Mouse (Mus musculus) gastrocnemius, postnatal 14 days (tissue): ENCODE measurements around the gene Samd4b. TPM values are rescaled to one million over a fixed set of nuclear protein-coding genes. Genes with fewer than 3 reads are reported as not detected.

Source experiments
- DNase-seq: peaks from one replicate; pipeline ENCODE4 v3.0.0; 2021; ENCODE audit warnings: mixed read lengths
- intact Hi-C: fragments of 180-260 bp; cut with DNase I; formaldehyde crosslinking; loops from one replicate; pipeline ENCODE4 v1.15.1; 2025; ENCODE audit warnings: low total_unique reads
- total RNA-seq, 2 experiments: library from RNA; stranded (reverse); gene quantifications; 2 replicates each; pipeline ENCODE4 v1.2.3; 2021

Gene Samd4b
- total RNA-seq, 2 experiments from 2014 or later: 15.7 to 18.5 TPM

GRCm38 (mm10) chr7:28595751-28596435 is 2.1 kb downstream of the Samd4b start:
- no peak for DNase-seq
- intact Hi-C loops: no loop called here

DNA sequence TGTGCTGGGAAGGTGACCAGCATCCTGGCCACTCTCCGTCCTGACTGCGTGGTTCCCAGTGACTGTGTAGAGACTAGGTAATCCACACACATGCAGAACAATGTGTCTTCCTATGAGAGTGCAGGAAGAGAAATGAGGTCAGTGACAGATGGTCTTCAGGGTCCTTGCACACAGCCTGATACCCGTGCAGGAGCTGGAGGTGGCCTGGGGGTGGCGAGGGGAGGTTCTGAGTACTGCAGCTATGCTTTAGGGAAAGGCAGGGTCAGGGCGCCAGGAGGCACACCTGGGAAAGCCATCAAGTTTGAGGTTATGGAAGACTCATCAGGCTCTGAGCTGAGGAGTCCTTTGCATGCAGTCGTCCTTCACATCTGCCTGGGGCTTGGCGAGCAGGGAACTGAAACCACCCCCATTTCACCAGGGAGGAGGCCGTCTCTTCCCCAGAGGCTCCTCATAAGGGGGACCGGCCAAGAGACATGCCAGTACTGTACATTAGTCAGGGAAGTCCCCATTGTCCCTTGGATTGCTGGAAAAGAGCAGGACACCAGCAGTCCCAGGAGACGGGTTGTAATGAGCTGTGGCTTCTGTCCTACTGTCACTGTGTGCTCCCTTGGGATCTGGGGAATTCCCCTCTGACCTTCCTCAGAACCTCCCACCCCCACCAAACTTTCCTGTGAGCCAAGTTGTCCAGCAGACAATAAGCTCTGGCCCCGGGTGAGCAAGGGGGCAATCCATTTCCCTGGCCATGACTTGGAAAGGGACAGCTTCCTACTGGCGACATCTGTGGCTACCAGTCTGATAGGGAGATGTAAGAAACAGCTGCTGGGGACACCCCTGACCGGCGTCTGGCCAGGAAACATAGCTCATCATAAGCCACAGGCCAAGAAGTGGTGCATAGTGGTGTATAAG is 4.5 kb downstream of the Samd4b start:
- intact Hi-C loops: no loop called here
- peak; percentile 62 for DNase-seq

DNA sequence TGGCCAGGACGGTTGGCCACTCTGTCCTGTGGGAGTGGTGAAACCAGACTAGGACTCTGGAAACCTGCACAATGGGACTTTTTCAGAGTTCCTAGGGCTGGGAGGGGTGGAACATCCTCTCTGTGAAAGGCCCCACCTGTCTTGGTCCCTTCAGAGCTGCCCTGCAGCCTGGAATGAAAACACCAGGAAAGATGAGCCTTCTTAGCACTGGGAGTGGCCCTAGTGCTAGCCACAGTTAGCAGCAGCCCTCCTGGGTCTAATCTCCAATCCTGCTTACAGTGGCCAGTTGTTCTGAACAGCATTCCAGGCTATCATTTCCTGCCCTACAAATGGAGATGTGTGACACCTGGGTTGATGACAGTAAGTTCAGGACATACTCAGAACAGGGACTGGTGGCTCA is 6.1 kb downstream of the Samd4b start:
- intact Hi-C loops: no loop called here

GRCm38 (mm10) chr7:28587644-28588043 is 10.3 kb downstream of the Samd4b start:
- no peak for DNase-seq
- intact Hi-C loops: no loop called here

More for the DNA sequence above, 6.1 kb downstream of the Samd4b start:
- no peak for DNase-seq

- DNase-seq: no peak
- intact Hi-C loops: no loop called here
These were observed 11.1 kb downstream of the Samd4b start for GRCm38 (mm10) chr7:28586663-28587411.

DNA sequence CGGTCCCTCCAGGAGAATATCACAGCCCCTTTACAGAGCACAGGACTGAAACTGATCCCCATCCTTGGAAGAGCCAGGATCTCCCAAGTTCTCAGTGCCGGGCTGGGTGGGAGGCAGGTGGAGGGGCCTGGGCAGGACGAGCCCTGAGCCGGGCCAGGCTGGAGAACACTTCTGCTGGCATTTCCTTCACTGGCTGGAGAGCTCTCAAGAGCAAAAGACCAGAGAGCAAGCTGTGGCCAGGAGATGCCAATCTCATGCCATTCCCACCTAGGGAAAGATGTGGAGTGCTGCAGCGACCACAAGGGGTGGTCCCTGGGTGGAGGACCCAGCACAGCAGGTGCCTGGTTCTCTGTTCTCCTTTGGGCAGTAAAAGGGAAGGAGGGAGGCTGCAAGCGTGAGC is 12.9 kb downstream of the Samd4b start:
- intact Hi-C loops: no loop called here
- DNase-seq: no peak

- intact Hi-C loops: no loop called here
- no peak for DNase-seq
These were observed 13.5 kb downstream of the Samd4b start for GRCm38 (mm10) chr7:28584468-28584867.

GRCm38 (mm10) chr7:28583570-28584344 is 14.2 kb downstream of the Samd4b start:
- intact Hi-C loops: no loop called here
- DNase-seq: no peak

- intact Hi-C loops: no loop called here
- no peak for DNase-seq
These were observed 15.1 kb downstream of the Samd4b start for GRCm38 (mm10) chr7:28582841-28583240.

GRCm38 (mm10) chr7:28581721-28582120 is 16.2 kb downstream of the Samd4b start:
- intact Hi-C loops: no loop called here

GRCm38 (mm10) chr7:28579826-28580225 is 18.1 kb downstream of the Samd4b start:
- intact Hi-C loops: loop anchor here (2.0 kb wide), 1 partner anchor 59 kb away; no protein-coding TSS in a partner anchor
- no peak for DNase-seq

More at GRCm38 (mm10) chr7:28581721-28582120, 16.2 kb downstream of the Samd4b start:
- DNase-seq: no peak

GRCm38 (mm10) chr7:28578543-28579053 is 19.3 kb downstream of the Samd4b start:
- intact Hi-C loops: loop anchor here (2.0 kb wide), 1 partner anchor 60 kb away; no protein-coding TSS in a partner anchor

DNA sequence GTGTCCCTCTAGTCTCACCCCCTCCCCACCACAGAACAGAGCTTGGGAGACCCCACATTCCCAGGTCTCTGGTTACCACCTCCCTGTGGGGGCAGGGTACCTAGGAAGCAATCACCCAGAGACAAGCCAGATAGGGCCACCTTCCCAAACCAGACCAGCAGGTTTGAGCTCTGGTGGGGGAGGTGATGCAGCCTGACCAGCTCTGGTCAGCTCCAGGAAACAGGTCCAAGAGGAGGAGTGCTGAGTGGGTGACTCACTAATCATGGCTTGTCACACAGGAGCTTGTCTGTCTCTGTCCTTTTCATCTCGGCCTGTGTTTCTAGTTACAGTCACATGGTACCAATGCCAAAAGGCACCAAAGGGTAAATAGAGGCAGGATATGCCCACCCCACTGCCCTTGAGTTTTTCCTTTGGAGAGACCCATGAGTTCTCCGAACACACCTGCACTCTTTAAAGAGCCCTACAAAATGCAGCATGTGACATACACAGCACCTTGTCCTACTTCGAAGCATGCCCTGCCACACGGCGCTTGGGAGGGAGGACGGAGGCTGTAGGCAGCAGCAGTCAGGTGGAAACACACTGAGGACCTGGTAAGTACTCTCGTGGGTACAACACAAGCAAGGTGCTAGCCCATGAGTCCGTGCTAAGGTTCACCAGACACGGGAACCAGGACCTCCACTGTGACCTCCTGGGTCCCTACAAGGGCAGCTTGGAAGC is 20.0 kb downstream of the Samd4b start:
- intact Hi-C loops: loop anchor here (2.0 kb wide), 1 partner anchor 61 kb away; no protein-coding TSS in a partner anchor
- DNase-seq: no peak

More at GRCm38 (mm10) chr7:28578543-28579053, 19.3 kb downstream of the Samd4b start:
- DNase-seq: no peak

DNA sequence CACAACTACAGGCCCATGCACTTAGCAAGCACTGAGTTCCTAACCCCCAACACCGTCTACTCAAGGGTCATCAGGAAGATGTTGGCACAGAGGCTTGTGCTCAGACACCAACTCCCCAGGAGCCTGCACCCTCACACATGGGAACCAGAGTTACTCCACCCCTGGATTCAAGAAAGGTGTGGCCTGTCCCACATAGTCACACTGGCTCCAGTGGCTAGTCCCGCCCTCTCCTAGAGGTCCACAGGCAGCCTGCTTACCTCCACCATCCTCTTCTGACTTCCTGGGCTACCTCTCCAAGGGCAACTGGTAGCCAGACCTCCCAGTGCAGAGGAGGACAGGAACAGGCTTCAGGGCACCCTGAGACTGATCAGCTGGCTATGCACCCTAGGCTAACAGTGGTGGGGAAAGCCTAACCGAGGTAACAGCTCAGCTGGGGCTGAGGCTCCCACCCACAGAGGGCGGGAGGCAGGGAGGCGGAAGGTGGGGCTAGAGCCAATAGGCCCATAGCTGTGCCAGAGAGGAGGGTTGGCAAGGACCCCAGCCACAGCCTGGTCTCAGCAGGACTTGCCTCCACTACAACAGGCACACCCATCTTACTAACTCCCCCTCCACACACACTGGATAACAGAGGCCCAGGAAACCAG is 21.6 kb downstream of the Samd4b start:
- peak; percentile 83 for DNase-seq
- intact Hi-C loops: no loop called here

- no peak for DNase-seq
- intact Hi-C loops: no loop called here
These were observed 22.3 kb downstream of the Samd4b start for GRCm38 (mm10) chr7:28575597-28575996.

DNA sequence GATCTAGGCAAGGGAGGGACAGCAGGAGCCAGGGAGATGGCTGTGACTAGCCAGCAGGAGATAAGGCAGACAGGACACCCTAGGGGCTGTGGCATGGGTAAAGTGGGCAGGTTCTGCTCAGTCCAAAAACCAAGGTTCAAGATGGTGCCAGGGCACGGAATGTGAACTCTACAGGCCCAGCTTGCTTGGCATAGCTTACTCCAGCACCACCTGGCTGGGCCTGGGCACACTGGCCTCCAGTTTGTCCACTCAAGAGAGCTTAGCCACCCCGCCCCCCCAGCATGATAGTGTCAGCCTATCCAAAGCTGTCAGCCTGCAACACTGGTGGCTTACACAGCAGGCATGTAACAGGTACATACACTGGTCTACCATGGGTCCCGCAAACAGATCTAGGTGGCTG is 24.7 kb downstream of the Samd4b start:
- DNase-seq: no peak
- intact Hi-C loops: no loop called here

GRCm38 (mm10) chr7:28572689-28573088 is 25.3 kb downstream of the Samd4b start:
- no peak for DNase-seq
- intact Hi-C loops: no loop called here
